In genomic region chr12:102112491-102112890, GRCm38 (mm10) we compare ENCODE assay signal across 10 mouse cellular contexts. TPM values are rescaled to one million over a fixed set of nuclear protein-coding genes. Genes with fewer than 3 reads are reported as not detected.
DNase-seq lines count a peak whose midpoint lies in the region; ATAC-seq lines count a peak whose summit lies in the region.
"Had no signal": no experiment of that assay in that cellular context is flagged by ENCODE, and none has a peak within 500 bp of the region (broad histone marks: within the 10 kb centered on the region; RNA-seq: fewer than 3 reads in every experiment).

No protein-coding gene starts in this region.

- 16% methylated on average over 4 of the region's 4 CpGs for WGBS in forebrain, embryonic 15.5 days
- WGBS in forebrain, embryonic 12.5 days: 43% methylated on average over 4 of the region's 4 CpGs

- no peaks in the 10 kb centered on the region for H3K9me3 ChIP-seq in forebrain, embryonic 15.5 days
- H3K9me3 ChIP-seq in forebrain, embryonic 12.5 days: no peaks in the 10 kb centered on the region

- no peaks in the 10 kb centered on the region for H3K27me3 ChIP-seq in forebrain, embryonic 15.5 days
- no peaks in the 10 kb centered on the region for H3K27me3 ChIP-seq in forebrain, embryonic 12.5 days

- no peak overlapping the region for H3K4me3 ChIP-seq in forebrain, embryonic 15.5 days
- no peak overlapping the region for H3K4me3 ChIP-seq in forebrain, embryonic 12.5 days (replicated peaks)

- DNase-seq in right cerebral cortex, adult 2 months (ENCODE audit: low spot score in 2 of 2): peak; percentile 27 to 30
- no peak for DNase-seq in right cerebral cortex, postnatal 14 days
- peak; percentile 87 for DNase-seq in lung, postnatal 25 days (ENCODE audit: low spot score)
- no peak for DNase-seq in kidney, adult 8-10 months
- DNase-seq in spleen, adult 12 weeks (ENCODE audit: low spot score): no peak
- no peak for DNase-seq in heart, postnatal 4 days
- DNase-seq: B cell, adult 2 months had no signal

- H3K4me1 ChIP-seq in forebrain, embryonic 15.5 days: peaks cover 16% of the 10 kb centered on the region
- H3K4me1 ChIP-seq in forebrain, embryonic 12.5 days: peaks cover 12% of the 10 kb centered on the region

- H3K27ac ChIP-seq in forebrain, embryonic 15.5 days (replicated peaks): peak overlapping the region; percentile 12; the same call in 1 of the 2 replicates
- H3K27ac ChIP-seq in forebrain, embryonic 12.5 days: no peak overlapping the region

- no peak overlapping the region for H3K4me2 ChIP-seq in forebrain, embryonic 15.5 days (replicated peaks)
- H3K4me2 ChIP-seq in forebrain, embryonic 12.5 days: no peak overlapping the region

- ATAC-seq in forebrain, embryonic 15.5 days (replicated peaks): peak; percentile 90
- ATAC-seq in forebrain, embryonic 12.5 days (ENCODE audit: low FRiP score): no peak

- no peaks in the 10 kb centered on the region for H3K36me3 ChIP-seq in forebrain, embryonic 15.5 days
- no peaks in the 10 kb centered on the region for H3K36me3 ChIP-seq in forebrain, embryonic 12.5 days (replicated peaks)

- no peak overlapping the region for H3K9ac ChIP-seq in forebrain, embryonic 15.5 days (replicated peaks)
- H3K9ac ChIP-seq in forebrain, embryonic 12.5 days: no peak overlapping the region

RNA-seq across cellular contexts. Expression of gene Slc24a4, which starts 16.0 kb away (rescaled TPM):
- 1.2 and 1.3 TPM in 2 replicates for polyA plus RNA-seq in forebrain, embryonic 15.5 days (2015; fragmentation: Nextera tagmentation; extraction: Ambion mirVana)
- 0.31 and 0.40 TPM in 2 replicates for polyA plus RNA-seq in forebrain, embryonic 12.5 days (2016; fragmentation: Nextera tagmentation; extraction: Ambion mirVana)
- 1 to 10 TPM; 2.5 to 2.9 TPM for total RNA-seq in heart, postnatal 4 days (2021)
- polyA plus RNA-seq: spleen, adult 2 months had no signal

Comparison
In these comparisons a context has a peak if more than half of its experiments do, and no peak if none do; other contexts are left out.
1. DNase-seq: peak in right cerebral cortex, adult 2 months (2 of 2) and lung, postnatal 25 days (single experiment); none in right cerebral cortex, postnatal 14 days (single experiment), kidney, adult 8-10 months (0 of 2), spleen, adult 12 weeks (single experiment) and heart, postnatal 4 days (single experiment).